ENCODE assay signal across 27 mouse cellular contexts in the genomic region with DNA sequence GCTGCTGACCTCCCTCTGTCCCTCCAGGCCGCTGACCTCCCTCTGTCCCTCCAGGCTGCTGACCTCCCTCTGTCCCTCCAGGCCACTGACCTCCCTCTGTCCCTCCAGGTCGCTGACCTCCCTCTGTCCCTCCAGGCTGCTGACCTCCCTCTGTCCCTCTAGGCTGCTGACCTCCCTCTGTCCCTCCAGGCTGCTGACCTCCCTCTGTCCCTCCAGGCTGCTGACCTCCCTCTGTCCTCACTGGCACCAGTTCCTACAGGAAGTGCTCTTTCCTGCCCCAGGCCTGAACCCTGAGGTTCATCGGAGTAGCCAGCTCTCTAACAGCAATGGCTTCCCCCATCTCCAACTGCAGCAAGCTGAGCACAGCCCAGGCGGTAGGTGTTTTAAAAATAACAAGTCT. TPM values are rescaled to one million over a fixed set of nuclear protein-coding genes. Genes with fewer than 3 reads are reported as not detected.
DNase-seq lines count a peak whose midpoint lies in the region; ATAC-seq and TF ChIP-seq lines count a peak whose summit lies in the region.
"Had no signal": no experiment of that assay in that cellular context is flagged by ENCODE, and none has a peak within 500 bp of the region (broad histone marks: within the 10 kb centered on the region; RNA-seq: fewer than 3 reads in every experiment).

No protein-coding gene starts in this region.

- peak; percentile 47 for DNase-seq in embryo, embryonic 10 days (ENCODE audit: low spot score)
- no peak for DNase-seq in embryo, embryonic 11 days
- peak; percentile 60 for DNase-seq in kidney, adult 2 months
- peak; percentile 48 for DNase-seq in kidney, postnatal 14 days
- peak; percentile 63 for DNase-seq in liver, postnatal 0 days
- no peak for DNase-seq in embryo, embryonic 10.5 days (ENCODE audit: low spot score)
- DNase-seq: B cell, adult 2 months; cerebellum, adult 11-12 months; cerebellum, postnatal 14 days; gastrocnemius, postnatal 14 days; layer of hippocampus, postnatal 36 days; lung, embryonic 14.5 days; lung, postnatal 36 days; right cerebral cortex, adult 18-20 months; thymus, postnatal 25 days had no signal

- no peak for ATAC-seq in kidney, embryonic 15.5 days (replicated peaks; ENCODE audit: low FRiP score)
- peak; percentile 77 for ATAC-seq in liver, postnatal 0 days
- no peak for ATAC-seq in erythroblast, adult 5-6 weeks (replicated peaks; ENCODE audit: low FRiP score, poor library complexity, severe bottlenecking)

- WGBS in kidney, adult 2 months = 34% methylated on average over 4 of the region's 4 CpGs
- WGBS in kidney, embryonic 15.5 days = 27% methylated on average over 4 of the region's 4 CpGs
- WGBS in liver, postnatal 0 days (ENCODE audit: insufficient replicate concordance) = 35% methylated on average over 4 of the region's 4 CpGs

- no peak overlapping the region for H3K4me3 ChIP-seq in kidney, adult 2 months (ENCODE audit: insufficient read depth, low read depth, low read length)
- no peak overlapping the region for H3K4me3 ChIP-seq in kidney, embryonic 15.5 days (replicated peaks)
- H3K4me3 ChIP-seq in liver, postnatal 0 days (ENCODE audit: low read depth, low read length) = no peak overlapping the region
- H3K4me3 ChIP-seq: forebrain, embryonic 12.5 days; heart, adult 2 months; hindbrain, embryonic 13.5 days; layer of hippocampus, adult 2 months; limb, embryonic 13.5 days; midbrain, embryonic 12.5 days; neural tube, embryonic 12.5 days had no signal

- no peak overlapping the region for H3K9ac ChIP-seq in kidney, embryonic 15.5 days
- no peak overlapping the region for H3K9ac ChIP-seq in liver, postnatal 0 days (replicated peaks)
- H3K9ac ChIP-seq: forebrain, embryonic 12.5 days; hindbrain, embryonic 13.5 days; limb, embryonic 13.5 days; lung, embryonic 14.5 days; midbrain, embryonic 12.5 days; neural tube, embryonic 12.5 days had no signal

- no peak overlapping the region for H3K27ac ChIP-seq in kidney, adult 2 months (ENCODE audit: insufficient read depth, low read depth, low read length)
- no peak overlapping the region for H3K27ac ChIP-seq in kidney, embryonic 15.5 days
- H3K27ac ChIP-seq in liver, postnatal 0 days (ENCODE audit: low read depth) = peak overlapping the region; percentile 67
- H3K27ac ChIP-seq: forebrain, embryonic 12.5 days; heart, adult 2 months; hindbrain, embryonic 13.5 days; layer of hippocampus, adult 2 months; limb, embryonic 13.5 days; midbrain, embryonic 12.5 days; neural tube, embryonic 12.5 days had no signal

- H3K4me2 ChIP-seq in kidney, embryonic 15.5 days = no peak overlapping the region
- no peak overlapping the region for H3K4me2 ChIP-seq in liver, postnatal 0 days (ENCODE audit: low read depth, low read length)
- H3K4me2 ChIP-seq: forebrain, embryonic 12.5 days; hindbrain, embryonic 13.5 days; limb, embryonic 13.5 days; lung, embryonic 14.5 days; midbrain, embryonic 12.5 days; neural tube, embryonic 12.5 days had no signal

- TF ChIP-seq CTCF in kidney, adult 2 months (conservative IDR thresholded peaks at IDR 0.05; ENCODE audit: insufficient read depth, insufficient read length, low read depth, low read length) = no peak
- no peak for TF ChIP-seq CTCF in liver, postnatal 0 days (IDR thresholded peaks at IDR 0.05; ENCODE audit: low read depth)

- no peak for TF ChIP-seq POLR2A in kidney, adult 2 months (IDR thresholded peaks at IDR 0.05; ENCODE audit: low read depth, low read length)

- no peaks in the 10 kb centered on the region for H3K9me3 ChIP-seq in kidney, embryonic 15.5 days (replicated peaks)
- H3K9me3 ChIP-seq in liver, postnatal 0 days (ENCODE audit: low read length) = no peaks in the 10 kb centered on the region
- H3K9me3 ChIP-seq: forebrain, embryonic 12.5 days; hindbrain, embryonic 13.5 days; limb, embryonic 13.5 days; midbrain, embryonic 12.5 days; neural tube, embryonic 12.5 days had no signal

- H3K27me3 ChIP-seq in kidney, adult 2 months (replicated peaks; ENCODE audit: control insufficient read depth, insufficient read depth, low read length) = no peaks in the 10 kb centered on the region
- H3K27me3 ChIP-seq in kidney, embryonic 15.5 days = no peaks in the 10 kb centered on the region
- no peaks in the 10 kb centered on the region for H3K27me3 ChIP-seq in liver, postnatal 0 days (ENCODE audit: insufficient read depth, low read length)
- H3K27me3 ChIP-seq: limb, embryonic 13.5 days; neural tube, embryonic 12.5 days had no signal

- no peaks in the 10 kb centered on the region for H3K4me1 ChIP-seq in kidney, adult 2 months (ENCODE audit: control insufficient read depth, insufficient read depth, low read length)
- no peaks in the 10 kb centered on the region for H3K4me1 ChIP-seq in kidney, embryonic 15.5 days
- peaks cover 9% of the 10 kb centered on the region; the same call in 1 of the 2 replicates for H3K4me1 ChIP-seq in liver, postnatal 0 days (ENCODE audit: insufficient read depth)
- H3K4me1 ChIP-seq: forebrain, embryonic 12.5 days; hindbrain, embryonic 13.5 days; limb, embryonic 13.5 days; midbrain, embryonic 12.5 days; neural tube, embryonic 12.5 days had no signal

- no peaks in the 10 kb centered on the region for H3K36me3 ChIP-seq in kidney, adult 2 months (ENCODE audit: control insufficient read depth, insufficient read depth, low read length)
- no peaks in the 10 kb centered on the region for H3K36me3 ChIP-seq in kidney, embryonic 15.5 days
- H3K36me3 ChIP-seq in liver, postnatal 0 days (replicated peaks; ENCODE audit: insufficient read depth, low read length) = no peaks in the 10 kb centered on the region
- H3K36me3 ChIP-seq: forebrain, embryonic 12.5 days; hindbrain, embryonic 13.5 days; limb, embryonic 13.5 days; midbrain, embryonic 12.5 days; neural tube, embryonic 12.5 days had no signal

- peak; percentile 50; the same call in 1 of the 2 replicates for TF ChIP-seq EP300 in liver, postnatal 0 days (IDR thresholded peaks at IDR 0.05; ENCODE audit: low read depth)

RNA-seq across cellular contexts. Expression of gene Fcna, which starts 0.9 kb away (rescaled TPM):
- 1.7 and 3.4 TPM in 2 replicates for polyA plus RNA-seq in kidney, adult 2 months (2012; rRNA removed)
- polyA plus RNA-seq in kidney, embryonic 15.5 days (2015; fragmentation: Nextera tagmentation; extraction: Ambion mirVana) = 3.3 and 4.2 TPM in 2 replicates
- 95.4 and 100 TPM in 2 replicates for polyA plus RNA-seq in liver, postnatal 0 days (2015; fragmentation: Nextera tagmentation; extraction: Ambion mirVana)
- total RNA-seq in erythroblast, adult 5-6 weeks (2015; ENCODE audit: low replicate concordance) = 20.5 and 47.1 TPM in 2 replicates
- total RNA-seq in erythroblast, adult 5-6 weeks (2017; ENCODE audit: low replicate concordance) = 24.3 and 27.7 TPM in 2 replicates

RNA-seq across cellular contexts. Expression of gene Tmem141, which starts 6.9 kb away (rescaled TPM):
- polyA plus RNA-seq in kidney, adult 2 months (2012; rRNA removed) = 37.7 and 43.2 TPM in 2 replicates
- 31.6 and 32.4 TPM in 2 replicates for polyA plus RNA-seq in kidney, embryonic 15.5 days (2015; fragmentation: Nextera tagmentation; extraction: Ambion mirVana)
- 43.3 and 55.1 TPM in 2 replicates for polyA plus RNA-seq in liver, postnatal 0 days (2015; fragmentation: Nextera tagmentation; extraction: Ambion mirVana)
- total RNA-seq in erythroblast, adult 5-6 weeks (2015; ENCODE audit: low replicate concordance) = 4.6 and 6.0 TPM in 2 replicates
- total RNA-seq in erythroblast, adult 5-6 weeks (2017; ENCODE audit: low replicate concordance) = 2.2 and 9.4 TPM in 2 replicates

RNA-seq across cellular contexts. Expression of gene Ccdc183, which starts 11.3 kb away (rescaled TPM):
- 0.03 TPM in 1 of 2 replicates, not detected in the other for polyA plus RNA-seq in kidney, adult 2 months (2012; rRNA removed)
- polyA plus RNA-seq in kidney, embryonic 15.5 days (2015; fragmentation: Nextera tagmentation; extraction: Ambion mirVana) = 0.12 and 0.27 TPM in 2 replicates
- 0.19 and 0.28 TPM in 2 replicates for polyA plus RNA-seq in liver, postnatal 0 days (2015; fragmentation: Nextera tagmentation; extraction: Ambion mirVana)
- not detected in 2 replicates for total RNA-seq in erythroblast, adult 5-6 weeks (2015; ENCODE audit: low replicate concordance)
- total RNA-seq in erythroblast, adult 5-6 weeks (2017; ENCODE audit: low replicate concordance) = not detected in 2 replicates
- total RNA-seq: gastrocnemius, postnatal 14 days; heart, adult 2 months; layer of hippocampus, adult 2 months; layer of hippocampus, postnatal 36 days; left cerebral cortex, postnatal 14 days had no signal
- polyA plus RNA-seq: heart, adult 2 months had no signal

RNA-seq across cellular contexts. Expression of gene Rabl6, which starts 20.4 kb away (rescaled TPM):
- polyA plus RNA-seq in kidney, adult 2 months (2012; rRNA removed) = 53.8 and 58.9 TPM in 2 replicates
- 72.8 and 74.7 TPM in 2 replicates for polyA plus RNA-seq in kidney, embryonic 15.5 days (2015; fragmentation: Nextera tagmentation; extraction: Ambion mirVana)
- 11.0 and 13.5 TPM in 2 replicates for polyA plus RNA-seq in liver, postnatal 0 days (2015; fragmentation: Nextera tagmentation; extraction: Ambion mirVana)
- total RNA-seq in erythroblast, adult 5-6 weeks (2015; ENCODE audit: low replicate concordance) = 18.1 and 22.4 TPM in 2 replicates
- total RNA-seq in erythroblast, adult 5-6 weeks (2017; ENCODE audit: low replicate concordance) = 11.8 and 29.1 TPM in 2 replicates

RNA-seq across cellular contexts. Expression of gene Lcn8, which starts 24.2 kb away (rescaled TPM):
- not detected in 2 replicates for polyA plus RNA-seq in kidney, adult 2 months (2012; rRNA removed)
- not detected in 2 replicates for polyA plus RNA-seq in kidney, embryonic 15.5 days (2015; fragmentation: Nextera tagmentation; extraction: Ambion mirVana)
- polyA plus RNA-seq in liver, postnatal 0 days (2015; fragmentation: Nextera tagmentation; extraction: Ambion mirVana) = 0.18 TPM in 1 of 2 replicates, not detected in the other
- total RNA-seq in erythroblast, adult 5-6 weeks (2015; ENCODE audit: low replicate concordance) = not detected in 2 replicates
- total RNA-seq in erythroblast, adult 5-6 weeks (2017; ENCODE audit: low replicate concordance) = not detected in 2 replicates
- total RNA-seq: layer of hippocampus, adult 2 months; layer of hippocampus, postnatal 36 days; left cerebral cortex, postnatal 14 days had no signal
- polyA plus RNA-seq: forebrain, embryonic 12.5 days; heart, postnatal 0 days; hindbrain, embryonic 13.5 days; intestine, embryonic 14.5 days; midbrain, embryonic 12.5 days; neural tube, embryonic 12.5 days had no signal

Comparison
In these comparisons a context has a peak if more than half of its experiments do, and no peak if none do; other contexts are left out.
1. DNase-seq: peak in embryo, embryonic 10 days (single experiment), kidney, adult 2 months (single experiment), kidney, postnatal 14 days (single experiment) and liver, postnatal 0 days (single experiment); none in embryo, embryonic 11 days (single experiment) and embryo, embryonic 10.5 days (single experiment).
2. RNA of gene Fcna, which starts 0.9 kb away (polyA plus RNA-seq): 95.4 to 100 TPM in liver, postnatal 0 days; 3.3 to 4.2 TPM in kidney, embryonic 15.5 days and 1.7 to 3.4 TPM in kidney, adult 2 months; every median in the first group is over 10 times any median in the second.